Mouse (Mus musculus): ENCODE data around the gene Gm6657.
A peak's percentile ranks its signal among the peaks of the same experiment; 100 is the strongest.

The Gm6657 gene

GRCm38 (mm10) chr12:78193942-78194341 is at the start of gene Gm6657:
Gene Gm6657 (plus strand): TSS chr12:78194242.
- no peak for DNase-seq (ENCODE audit: low spot score in 2 of 2)

GRCm38 (mm10) chr12:78153308-78154002 is 40.6 kb upstream of the Gm6657 start:
- no peak for DNase-seq (ENCODE audit: low spot score in 2 of 2)

DNA sequence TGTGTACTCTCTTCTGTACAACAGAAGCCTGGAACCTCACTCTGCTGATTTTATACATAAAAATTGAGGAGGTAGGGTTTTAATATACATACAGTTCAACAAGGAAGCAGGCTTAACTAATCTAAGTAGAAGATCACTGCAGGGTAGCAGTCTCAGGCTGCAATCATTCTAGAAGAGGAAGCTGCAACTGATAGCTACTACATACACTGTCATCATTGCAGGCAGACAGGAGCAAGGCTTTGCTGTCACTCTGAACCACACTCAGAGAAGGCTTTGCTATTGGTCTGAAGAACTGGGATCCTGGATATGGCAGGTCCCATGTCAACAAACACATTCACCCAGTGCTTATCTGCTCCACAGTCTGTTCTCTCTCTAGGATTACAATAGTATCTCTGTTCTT is 23.9 kb upstream of the Gm6657 start:
- no peak for DNase-seq (ENCODE audit: low spot score in 2 of 2)

DNA sequence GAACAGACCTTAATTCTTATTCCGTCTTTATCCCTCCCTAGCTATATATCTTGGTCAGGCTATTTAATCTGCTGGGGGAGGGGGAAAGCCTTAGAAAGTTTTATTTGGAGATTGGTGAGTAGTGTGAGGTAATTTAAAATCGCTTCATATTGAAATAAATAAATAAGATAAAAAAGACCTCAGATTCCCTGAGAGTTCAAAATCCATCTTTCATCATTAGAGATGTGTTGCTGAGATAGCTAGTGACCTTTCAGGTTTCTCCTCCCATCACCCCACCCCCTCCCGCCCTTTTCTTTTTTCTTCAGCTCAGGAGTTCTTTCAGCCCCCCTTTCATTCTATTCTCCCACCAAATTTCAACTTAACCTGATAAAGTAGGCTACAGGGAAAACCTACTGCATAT is 20.1 kb upstream of the Gm6657 start:
- no peak for DNase-seq (ENCODE audit: low spot score in 2 of 2)

- DNase-seq (ENCODE audit: low spot score in 2 of 2) = no peak
Observed at GRCm38 (mm10) chr12:78174671-78175070, 19.4 kb upstream of the Gm6657 start.

GRCm38 (mm10) chr12:78181452-78181851 is 12.6 kb upstream of the Gm6657 start:
- no peak for DNase-seq (ENCODE audit: low spot score in 2 of 2)

GRCm38 (mm10) chr12:78195368-78195767 is 1.3 kb downstream of the Gm6657 start:
- DNase-seq (ENCODE audit: low spot score in 2 of 2) = no peak

DNA sequence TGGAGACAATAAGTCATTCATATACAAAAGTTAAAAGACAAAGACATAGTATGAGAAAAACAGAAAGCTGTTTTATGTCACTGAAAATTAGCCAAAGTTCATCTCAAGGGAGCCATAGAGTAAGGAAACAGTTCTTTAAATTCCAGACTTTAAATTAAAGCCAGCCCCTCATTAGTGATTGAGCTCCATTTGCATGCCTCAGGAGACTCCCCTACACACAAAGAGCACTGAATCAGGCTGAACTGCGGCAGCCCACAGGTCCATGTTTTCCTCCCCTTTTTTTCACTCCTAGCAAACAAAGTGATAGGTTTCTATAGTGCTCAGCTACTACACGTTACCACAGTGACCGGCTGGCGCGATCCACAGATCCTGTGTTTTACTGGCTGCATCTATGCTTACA is 9.6 kb downstream of the Gm6657 start:
- DNase-seq (ENCODE audit: low spot score in 2 of 2) = no peak

- DNase-seq (ENCODE audit: low spot score in 2 of 2) = no peak
Observed at GRCm38 (mm10) chr12:78205915-78206570, 12.0 kb downstream of the Gm6657 start.

DNA sequence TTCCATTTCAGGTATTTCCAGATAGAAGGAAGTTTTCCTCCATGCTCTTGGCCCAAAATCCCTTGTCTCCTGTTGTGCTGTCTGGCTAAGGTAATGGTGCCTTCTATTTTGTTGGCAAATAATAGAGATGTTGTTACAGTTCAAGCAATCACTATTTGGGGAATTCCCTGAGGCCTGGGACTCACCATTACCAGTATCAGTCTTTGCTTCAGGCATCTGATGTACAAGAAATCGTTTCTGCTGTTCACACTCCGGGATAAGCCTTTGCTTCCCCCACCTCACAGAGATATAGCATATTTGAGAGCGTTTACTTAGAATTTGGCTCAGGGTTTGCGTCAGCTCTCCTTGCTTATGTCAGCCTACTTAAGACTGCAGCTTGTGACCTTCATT is 12.5 kb downstream of the Gm6657 start:
- no peak for DNase-seq (ENCODE audit: low spot score in 2 of 2)

DNA sequence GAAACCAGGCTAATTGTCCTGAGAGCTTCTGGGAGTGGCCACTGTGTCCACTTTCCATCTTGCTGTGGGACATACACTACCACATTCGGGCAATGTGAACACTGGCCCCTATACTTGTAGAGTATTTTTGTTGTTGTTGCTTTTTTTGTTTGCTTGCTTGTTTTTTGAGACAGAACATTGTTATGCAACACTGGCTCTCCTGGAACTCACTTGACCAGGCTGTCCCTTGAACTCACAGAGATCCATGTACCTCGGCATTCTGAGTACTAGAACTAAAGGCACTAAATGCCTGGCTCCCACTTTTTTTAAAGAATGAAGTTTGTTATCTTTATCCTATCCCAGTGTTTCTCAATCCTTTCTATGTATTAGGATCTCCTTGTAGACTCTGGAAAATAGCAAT is 15.8 kb downstream of the Gm6657 start:
- no peak for DNase-seq (ENCODE audit: low spot score in 2 of 2)

DNA sequence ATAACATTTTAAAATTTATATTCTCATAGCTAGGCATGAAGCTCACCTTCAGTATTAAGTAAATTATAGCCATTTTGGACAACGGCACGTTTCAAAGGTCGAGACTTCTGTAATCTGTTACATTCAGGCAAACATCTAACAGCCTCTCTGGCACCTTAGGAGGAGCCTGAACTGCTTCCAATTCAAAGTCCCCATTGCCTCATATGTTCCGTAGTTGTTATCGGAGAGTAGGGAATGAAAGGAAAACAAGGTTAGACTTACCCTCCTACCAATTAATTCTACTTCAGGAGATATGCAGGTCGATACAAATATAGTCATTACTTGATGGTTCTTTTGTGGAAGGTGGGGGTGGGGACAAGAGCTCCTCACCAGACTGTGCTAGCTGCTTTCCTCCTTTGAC is 21.4 kb downstream of the Gm6657 start:
- no peak for DNase-seq (ENCODE audit: low spot score in 2 of 2)

DNA sequence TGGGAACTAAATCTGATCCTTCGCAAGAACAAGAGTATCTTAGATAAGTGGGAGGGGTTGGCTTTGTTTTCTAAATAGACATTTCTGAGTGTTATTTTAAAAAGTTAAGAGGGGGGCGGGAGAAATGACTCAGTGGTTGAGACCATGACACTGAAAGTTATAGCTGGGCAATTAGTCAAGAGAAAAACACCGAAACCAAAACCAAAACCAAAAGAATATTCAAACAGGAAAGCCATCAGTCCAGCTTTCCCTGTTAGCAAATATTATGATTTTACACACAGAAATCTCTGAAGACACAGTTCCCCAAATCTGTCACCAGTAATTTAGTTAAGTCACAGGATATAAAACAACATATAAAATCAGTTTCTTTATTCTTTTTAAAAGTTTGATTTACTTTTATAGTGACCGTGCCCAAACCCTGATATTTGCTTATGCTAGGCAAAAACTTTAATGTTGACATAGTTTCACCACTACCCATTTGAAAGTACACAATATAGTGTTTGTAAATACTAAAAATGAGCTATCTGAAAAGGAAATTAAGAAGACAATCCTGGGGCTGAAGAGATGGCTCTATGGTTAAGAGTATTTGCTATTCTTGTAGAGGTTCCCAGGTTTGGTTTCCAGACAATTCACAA is 25.3 kb downstream of the Gm6657 start:
- no peak for DNase-seq (ENCODE audit: low spot score in 2 of 2)

- peak; percentile 85 to 87 for DNase-seq (ENCODE audit: low spot score in 2 of 2)
Observed at GRCm38 (mm10) chr12:78225707-78226518, 31.9 kb downstream of the Gm6657 start, which contains the start of gene Gphn. Gene Gphn (plus strand): TSS chr12:78226379.

GRCm38 (mm10) chr12:78226519-78226875 is 32.5 kb downstream of the Gm6657 start:
- peak in 1 of 2 experiments; percentile 84 for DNase-seq (ENCODE audit: low spot score in 2 of 2)

- peak; percentile 38 to 62 for DNase-seq (ENCODE audit: low spot score in 2 of 2)
Observed at GRCm38 (mm10) chr12:78227021-78227932, 33.2 kb downstream of the Gm6657 start.

DNA sequence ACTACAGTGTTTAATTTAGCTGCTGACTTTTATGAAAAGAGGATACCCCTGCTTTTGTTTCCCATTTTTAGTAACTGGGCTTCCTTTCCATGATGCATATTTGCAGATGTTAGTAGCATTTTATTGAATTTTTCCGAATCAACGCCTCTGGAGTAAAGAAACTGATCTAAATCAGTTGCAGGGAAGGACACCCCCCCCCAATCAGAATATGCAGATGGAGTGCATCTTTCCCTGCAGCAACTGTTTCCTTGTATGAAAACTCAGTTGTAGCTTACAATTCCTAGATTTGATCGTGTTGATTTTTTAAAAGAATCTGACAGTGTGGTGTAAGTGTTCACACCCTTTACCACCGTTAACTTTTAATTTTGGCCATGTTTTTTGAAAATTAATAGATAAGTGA is 34.1 kb downstream of the Gm6657 start:
- no peak for DNase-seq (ENCODE audit: low spot score in 2 of 2)

- DNase-seq (ENCODE audit: low spot score in 2 of 2) = no peak
Observed at GRCm38 (mm10) chr12:78232560-78232959, 38.5 kb downstream of the Gm6657 start.

DNA sequence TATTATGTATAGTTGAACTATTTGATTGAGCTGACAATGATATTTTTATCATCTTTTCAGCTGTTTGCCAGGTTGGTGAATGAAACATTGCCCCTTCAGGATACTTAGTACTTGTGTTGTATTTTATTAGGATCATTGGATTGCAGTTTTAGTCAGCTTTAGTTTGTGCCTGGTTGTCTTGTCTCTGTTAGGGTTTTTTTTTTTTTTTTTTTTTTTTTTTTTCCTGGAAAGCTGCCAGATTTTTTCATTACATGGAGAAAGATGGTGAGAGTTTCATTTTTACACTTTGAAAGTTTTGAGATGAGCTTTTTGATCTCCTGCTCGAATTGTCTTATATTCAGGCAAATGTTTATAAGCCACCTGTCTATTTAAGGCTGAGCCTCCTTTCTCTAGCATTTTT is 54.3 kb downstream of the Gm6657 start:
- DNase-seq (ENCODE audit: low spot score in 2 of 2) = no peak

GRCm38 (mm10) chr12:78249151-78249550 is 55.1 kb downstream of the Gm6657 start:
- no peak for DNase-seq (ENCODE audit: low spot score in 2 of 2)
